Mouse (Mus musculus) hindbrain, embryonic 14.5 days (tissue): ENCODE results near the gene Epha2. TPM values are rescaled to one million over a fixed set of nuclear protein-coding genes. Genes with fewer than 3 reads are reported as not detected.
A peak's percentile ranks its signal among the peaks of the same experiment; 100 is the strongest.

Source experiments
- ATAC-seq: fragments of 200-750 bp; cut with Nextera tagmentation; 2 replicates; pipeline ENCODE4 v1.8.0; 2017; ENCODE audit warnings: moderate number of reproducible peaks, mild to moderate bottlenecking, moderate TSS enrichment, moderate library complexity; ENCODE audit not compliant: low FRiP score
- DNase-seq: peaks from one replicate; pipeline ENCODE4 v3.0.0-alpha.2; 2015; ENCODE audit warnings: low spot score
- H3K27ac ChIP-seq: fragments of 300-500 bp; sonication (generic); 2 replicates; pipeline ENCODE4 v1.5.1; 2014; ENCODE audit warnings: mild to moderate bottlenecking, moderate library complexity
- H3K27me3 ChIP-seq: fragments of 300-500 bp; sonication (generic); 2 replicates; pipeline ENCODE4 v1.6.1; 2014; ENCODE audit warnings: mild to moderate bottlenecking, low read length, mixed read lengths; ENCODE audit not compliant: control insufficient read depth, insufficient read depth
- H3K36me3 ChIP-seq: fragments of 300-500 bp; sonication (generic); replicated peaks from 2 replicates; pipeline ENCODE4 v1.6.1; 2014; ENCODE audit not compliant: control insufficient read depth, insufficient read depth
- H3K4me1 ChIP-seq: fragments of 300-500 bp; sonication (generic); replicated peaks from 2 replicates; pipeline ENCODE4 v1.6.1; 2014; ENCODE audit warnings: antibody characterized with exemption, low read length, mixed read lengths; ENCODE audit not compliant: control insufficient read depth, insufficient read depth
- H3K4me2 ChIP-seq: fragments of 300-500 bp; sonication (generic); replicated peaks from 2 replicates; pipeline ENCODE4 v1.6.1; 2014; ENCODE audit warnings: mild to moderate bottlenecking, moderate library complexity
- H3K4me3 ChIP-seq: fragments of 300-500 bp; sonication (generic); replicated peaks from 2 replicates; pipeline ENCODE4 v1.5.1; 2014; ENCODE audit warnings: mild to moderate bottlenecking, low read length
- H3K9ac ChIP-seq: fragments of 300-500 bp; sonication (generic); 2 replicates; pipeline ENCODE4 v1.6.1; 2014
- H3K9me3 ChIP-seq: fragments of 300-500 bp; sonication (generic); 2 replicates; pipeline ENCODE4 v1.6.1; 2016; ENCODE audit warnings: low read length; ENCODE audit not compliant: control insufficient read depth
- WGBS: fragments of 180-500 bp; shearing (Covaris S2); extraction: QIAGEN DNeasy Blood & Tissue Kit; methylation state at CpG from one replicate; pipeline ENCODE4 v1.1.7; 2014; 5-methylcytosine and 5-hydroxymethylcytosine counted together
- microRNA-seq: library from miRNA; unstranded; fragments of <30 nt; microRNA quantifications from one replicate; pipeline ENCODE4, GENCODE M21; 2016
- polyA plus RNA-seq: library from polyadenylated mRNA; unstranded; fragments of >200 nt; fragmentation: Nextera tagmentation; extraction: Ambion mirVana; gene quantifications from 2 replicates; pipeline ENCODE4 v1.2.1, GENCODE M21; 2014

Gene Epha2
- polyA plus RNA-seq, 1 experiment from 2014 or later = 0.64 TPM

DNA sequence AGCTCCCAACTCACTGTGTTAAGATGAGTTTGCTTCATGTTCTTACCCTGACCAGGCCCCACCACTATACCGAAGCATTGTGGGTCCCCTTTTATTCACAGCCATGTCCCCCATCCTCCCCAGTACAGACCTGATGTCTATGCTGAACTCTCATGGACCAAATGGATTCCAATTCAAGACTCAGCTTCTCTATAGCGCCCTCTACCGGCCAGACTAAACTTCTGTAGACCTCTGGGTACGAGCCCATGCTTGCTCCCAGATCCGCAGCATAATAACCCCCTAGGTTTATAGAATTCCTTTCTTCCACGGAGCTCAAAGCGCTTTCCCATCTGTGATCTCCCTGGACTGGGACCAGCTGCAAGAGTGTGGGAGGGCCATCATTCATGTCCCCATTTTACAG, 59.8 kb downstream of the Epha2 start:
- H3K27ac ChIP-seq = no peak overlapping the region
- no peak for ATAC-seq
- peak; percentile 41 for DNase-seq
- H3K9ac ChIP-seq = no peak overlapping the region
- no peak overlapping the region for H3K4me3 ChIP-seq
- no peaks in the 10 kb centered on the region for H3K36me3 ChIP-seq
- peaks cover 7% of the 10 kb centered on the region; the same call in 1 of the 2 replicates for H3K27me3 ChIP-seq
- no peaks in the 10 kb centered on the region for H3K9me3 ChIP-seq
- WGBS = 35% methylated on average over 7 of the region's 7 CpGs
- no peak overlapping the region for H3K4me2 ChIP-seq
- H3K4me1 ChIP-seq = no peaks in the 10 kb centered on the region

DNA sequence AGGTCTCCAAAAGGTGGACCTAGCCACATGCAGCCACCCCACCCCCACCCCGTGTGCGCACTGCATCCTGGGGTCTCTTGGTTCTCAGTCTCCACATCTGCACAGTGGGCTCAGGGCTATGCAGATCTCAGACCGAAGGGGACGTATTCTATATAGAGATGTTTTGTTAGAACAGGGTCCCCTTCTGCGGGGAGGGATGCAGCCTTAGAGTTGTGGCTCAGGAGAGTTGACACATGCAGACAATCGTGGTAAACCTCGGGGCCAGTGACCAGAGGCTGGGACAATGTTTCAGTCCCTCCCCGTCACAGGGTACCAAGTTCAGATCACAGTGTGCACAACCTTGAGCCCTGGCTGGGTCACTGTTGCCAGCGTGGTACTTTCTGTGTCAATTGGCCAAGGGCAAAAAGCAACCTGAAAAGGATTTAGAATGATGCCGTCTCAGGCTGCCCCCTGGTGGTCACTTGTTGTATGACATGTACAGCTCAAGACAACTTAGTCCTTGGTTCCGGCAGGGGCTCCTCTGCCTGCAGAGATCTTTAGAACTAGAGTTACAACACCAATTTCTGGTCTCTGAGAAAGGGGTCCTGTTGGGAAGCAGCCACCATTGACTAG, 62.0 kb downstream of the Epha2 start:
- peak; percentile 94 for DNase-seq
- H3K4me1 ChIP-seq = peaks cover 4% of the 10 kb centered on the region; the same call in 1 of the 2 replicates
- no peaks in the 10 kb centered on the region for H3K36me3 ChIP-seq
- H3K27ac ChIP-seq = no peak overlapping the region
- H3K4me3 ChIP-seq = no peak overlapping the region
- H3K27me3 ChIP-seq = peaks cover 24% of the 10 kb centered on the region
- H3K9ac ChIP-seq = no peak overlapping the region
- H3K4me2 ChIP-seq = no peak overlapping the region
- WGBS = 28% methylated on average over 11 of the region's 11 CpGs
- H3K9me3 ChIP-seq = no peaks in the 10 kb centered on the region
- peak; percentile 13; the same call in 1 of the 2 replicates for ATAC-seq

DNA sequence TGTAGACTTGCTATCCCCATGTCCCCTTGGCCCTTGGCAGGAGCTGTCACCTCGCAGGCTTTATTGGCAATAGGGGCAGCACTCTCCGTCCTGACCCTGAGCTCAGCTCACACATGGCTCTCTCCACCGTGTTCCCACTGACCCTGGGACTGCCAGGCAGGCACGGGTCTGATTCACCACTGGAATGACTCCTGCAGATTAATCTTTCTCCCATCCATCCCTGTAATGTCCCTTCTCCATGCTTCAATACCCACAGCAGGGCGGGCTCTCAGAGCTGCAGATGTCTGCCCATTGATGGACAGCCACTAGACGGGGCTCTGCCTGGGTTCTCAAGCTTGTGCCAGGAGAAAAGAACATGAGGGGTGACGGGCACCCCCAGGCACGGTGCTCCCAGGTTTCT, 64.1 kb downstream of the Epha2 start:
- Histone ChIP-seq H3K4me1 (peaks cover 5% of the 10 kb centered on the region; the same call in 1 of the 2 replicates), H3K9ac (no peak overlapping the region), H3K4me3 (no peak overlapping the region), H3K27me3 (peaks cover 24% of the 10 kb centered on the region), H3K27ac (no peak overlapping the region), H3K36me3 (no peaks in the 10 kb centered on the region), H3K4me2 (no peak overlapping the region), H3K9me3 (no peaks in the 10 kb centered on the region)
- DNase-seq (no peak), ATAC-seq (no peak)
- 45% methylated on average over 8 of the region's 8 CpGs for WGBS

DNA sequence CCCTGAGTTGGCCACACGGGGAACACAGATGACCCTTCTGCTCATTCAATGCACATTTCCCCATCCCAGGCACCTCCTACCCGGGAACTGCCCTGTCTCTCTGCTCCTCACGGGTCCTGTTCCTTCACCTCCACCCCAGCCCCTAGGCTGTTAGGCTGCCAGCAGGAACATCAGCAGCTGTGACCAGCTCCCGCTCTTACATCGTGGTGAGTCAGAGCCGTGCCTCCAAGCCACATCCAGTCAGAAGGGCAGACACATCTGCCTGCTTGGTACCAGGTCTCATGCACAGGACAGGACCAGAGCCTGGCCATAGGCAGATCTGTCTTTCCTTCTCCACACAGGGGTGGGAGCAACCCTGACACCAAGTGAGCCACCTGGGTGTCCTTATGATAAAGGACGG, 64.8 kb downstream of the Epha2 start:
- Histone ChIP-seq H3K4me2 (no peak overlapping the region), H3K4me3 (no peak overlapping the region), H3K27me3 (peaks cover 24% of the 10 kb centered on the region), H3K9ac (no peak overlapping the region), H3K27ac (no peak overlapping the region), H3K36me3 (no peaks in the 10 kb centered on the region), H3K9me3 (no peaks in the 10 kb centered on the region), H3K4me1 (peaks cover 5% of the 10 kb centered on the region; the same call in 1 of the 2 replicates)
- 53% methylated on average over 7 of the region's 7 CpGs for WGBS
- ATAC-seq = no peak
- DNase-seq = no peak

DNA sequence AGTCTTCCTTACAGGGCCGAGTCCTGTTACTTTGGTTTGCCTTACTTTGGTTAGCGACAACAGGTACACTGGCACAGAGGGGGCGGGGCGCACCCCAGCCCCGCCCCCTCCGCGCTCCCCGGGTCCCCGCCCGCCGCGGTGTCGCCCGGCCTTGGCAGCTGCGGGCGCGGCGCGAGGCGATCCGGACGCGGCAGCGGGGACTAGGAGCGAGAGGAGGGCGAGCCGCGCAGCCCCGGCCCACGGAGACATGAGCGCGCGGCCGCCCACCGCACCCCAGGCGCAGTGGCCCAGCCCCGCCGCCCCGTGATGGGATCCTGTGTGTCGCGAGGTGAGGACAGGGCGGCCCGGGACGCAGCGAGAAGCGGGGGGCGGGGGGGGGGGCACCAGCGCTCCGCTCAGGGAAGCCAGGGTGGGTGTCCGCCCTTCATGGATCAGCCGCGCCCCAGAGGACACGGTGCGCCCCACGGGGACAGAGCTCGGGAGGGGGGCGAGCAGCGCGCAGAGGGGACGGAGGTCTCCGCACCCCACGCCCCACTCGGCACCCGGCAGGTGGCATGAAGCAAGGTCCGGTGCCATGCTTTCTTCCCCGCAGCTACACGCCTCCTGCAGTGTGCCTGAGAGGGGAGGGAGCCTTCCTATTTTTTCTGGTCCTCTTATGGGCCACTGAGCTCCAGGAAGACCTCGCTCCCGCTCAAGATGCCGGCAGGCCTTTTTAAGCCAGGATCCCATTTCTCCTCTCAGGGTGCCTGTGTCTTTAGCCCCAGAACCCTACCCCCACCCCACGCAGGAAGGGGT, 67.2 kb downstream of the Epha2 start, which contains the start of gene Fam131c:
Gene Fam131c (plus strand): TSS at position 224 of the 795 bp plus-strand sequence.
- Histone ChIP-seq H3K27ac (no peak within 1 kb of the TSS), H3K4me1 (peaks cover 5% of the 10 kb centered on the region; the same call in 1 of the 2 replicates), H3K27me3 (peaks cover 24% of the 10 kb centered on the region), H3K4me3 (peak within 1 kb of the TSS; percentile 63), H3K9ac (peak within 1 kb of the TSS; percentile 78), H3K9me3 (no peaks in the 10 kb centered on the region), H3K36me3 (no peaks in the 10 kb centered on the region), H3K4me2 (peak within 1 kb of the TSS; percentile 90)
- ATAC-seq (peak; percentile 35), DNase-seq (peak; percentile 55)
- WGBS = under 1% methylated on average over 60 of the region's 71 CpGs

DNA sequence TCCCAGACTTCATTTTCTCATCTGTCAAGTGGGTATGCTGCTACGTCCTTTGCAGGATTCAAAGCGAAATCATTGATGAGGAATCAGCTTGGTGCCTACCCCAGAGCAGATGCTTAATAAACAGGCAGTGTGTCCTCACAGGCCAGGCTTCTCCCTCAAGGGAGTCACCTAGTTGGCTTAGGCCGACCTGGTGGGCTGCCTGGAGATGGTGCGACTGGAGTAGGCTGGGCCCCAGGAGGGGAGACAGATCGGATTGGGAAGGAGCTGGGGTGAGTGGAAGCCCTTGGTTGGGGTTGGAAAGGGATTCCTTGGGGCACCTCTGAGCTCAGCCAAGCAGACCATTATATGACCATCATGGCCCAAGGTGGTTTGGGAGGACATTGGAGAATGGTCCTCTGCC, 71.4 kb downstream of the Epha2 start:
- WGBS = 90% methylated on average over 5 of the region's 5 CpGs
- Histone ChIP-seq H3K27me3 (0 out of 2 replicates have a peak, but pooled peaks cover 2% of the 10 kb centered on the region), H3K4me2 (no peak overlapping the region), H3K9me3 (no peaks in the 10 kb centered on the region), H3K4me3 (no peak overlapping the region), H3K4me1 (peaks cover 5% of the 10 kb centered on the region; the same call in 1 of the 2 replicates), H3K27ac (no peak overlapping the region), H3K36me3 (no peaks in the 10 kb centered on the region), H3K9ac (no peak overlapping the region)
- DNase-seq = no peak
- no peak for ATAC-seq

Small RNA genes within 50 kb of the gene (microRNA-seq; reads per million reads assigned to microRNA genes)
- not detected for gene Gm25690

Other genes starting within 250 kb of the Epha2 start
- gene Crocc, start 240.7 kb upstream of the Epha2 start, polyA plus RNA-seq = 5.0 and 5.4 TPM in 2 replicates
- 44.2 and 46.9 TPM in 2 replicates for gene Necap2, start 222.9 kb upstream of the Epha2 start, polyA plus RNA-seq
- gene Spata21, start 212.9 kb upstream of the Epha2 start, polyA plus RNA-seq = 0.46 and 0.96 TPM in 2 replicates
- 17.8 and 23.7 TPM in 2 replicates for gene Szrd1, start 161.5 kb upstream of the Epha2 start, polyA plus RNA-seq
- 26.2 and 27.6 TPM in 2 replicates for gene Fbxo42, start 153.3 kb upstream of the Epha2 start, polyA plus RNA-seq
- gene Rsg1, start 87.3 kb upstream of the Epha2 start, polyA plus RNA-seq = 6.0 and 7.6 TPM in 2 replicates
- gene Arhgef19, start 61.7 kb upstream of the Epha2 start, polyA plus RNA-seq = 0.78 and 1.1 TPM in 2 replicates
- gene Fam131c, start 67.0 kb downstream of the Epha2 start, polyA plus RNA-seq = 40.1 and 50.4 TPM in 2 replicates
- 0.20 and 0.56 TPM in 2 replicates for gene Clcnka, start 97.5 kb downstream of the Epha2 start, polyA plus RNA-seq
- not detected in 2 replicates for gene Clcnkb, start 114.8 kb downstream of the Epha2 start, polyA plus RNA-seq
- gene Hspb7, start 119.5 kb downstream of the Epha2 start, polyA plus RNA-seq = 0.16 TPM in 1 of 2 replicates, not detected in the other
- gene Srarp, start 134.9 kb downstream of the Epha2 start, polyA plus RNA-seq = 0.29 TPM in 1 of 2 replicates, not detected in the other
- gene Zbtb17, start 143.4 kb downstream of the Epha2 start, polyA plus RNA-seq = 29.5 and 30.7 TPM in 2 replicates
- 20.3 and 20.4 TPM in 2 replicates for gene Spen, start 237.4 kb downstream of the Epha2 start, polyA plus RNA-seq